Mouse (Mus musculus): ENCODE data around the gene Gm10487. TPM values are rescaled to one million over a fixed set of nuclear protein-coding genes. Genes with fewer than 3 reads are reported as not detected.

Gm10487 gene
- polyA plus RNA-seq (2014; fragmentation: Illumina TruSeq; extraction: RNeasy Lipid Tissue Mini Kit (QIAGEN cat#74804); ENCODE audit: low read depth, low replicate concordance) = not detected

DNA sequence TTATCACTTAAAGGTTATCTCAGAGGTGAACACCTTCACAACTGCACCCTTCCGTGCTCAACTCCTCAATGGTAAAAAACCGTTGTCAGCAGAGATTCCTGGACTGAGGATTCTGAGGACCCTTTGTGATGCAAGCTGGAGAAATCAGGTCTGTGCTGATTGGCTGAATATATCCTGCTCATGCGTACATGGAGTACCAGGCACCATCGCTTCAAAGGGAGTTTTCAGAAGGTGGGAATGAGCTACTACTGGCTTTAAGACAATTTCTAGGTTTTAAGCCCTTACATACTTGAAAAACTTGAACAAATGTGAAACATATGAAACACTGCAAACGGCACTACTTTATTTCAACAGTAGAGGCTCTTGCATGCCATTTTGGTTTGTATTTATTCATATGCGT lies at the start of gene Gm10487:
Gene Gm10487, minus strand, starts transcription at position 101 of the 400 bp plus-strand sequence.

